Mouse (Mus musculus) liver, adult 2 months (tissue): Measurements from ENCODE around the gene Olfr547.

Experiments used
- CTCF ChIP-seq: fragments of 200-500 bp; IDR thresholded peaks from 2 replicates; pipeline ENCODE4 v1.5.1; 2011; ENCODE audit warnings: low read depth, low read length, control low read depth
- POLR2A ChIP-seq: fragments of 200-500 bp; IDR thresholded peaks from 2 replicates; pipeline ENCODE4 v1.6.1; 2011; ENCODE audit warnings: low read length, control low read depth; ENCODE audit not compliant: insufficient read depth; ENCODE audit errors: extremely low read depth

GRCm38 (mm10) chr7:102564999-102565997, 30.7 kb downstream of the Olfr547 start, which contains the start of gene Trim21:
- TF ChIP-seq CTCF (no peak), POLR2A (0 out of 2 replicates have a peak, but pooled peaks have one; percentile 23)
